Mouse (Mus musculus) ES-Bruce4 (cell line): ENCODE results near the gene Prn.

ENCODE experiments used
- CTCF ChIP-seq: IDR thresholded peaks from one replicate; pipeline ENCODE4 v1.8.1; 2011; ENCODE audit warnings: low read depth, low read length
- POLR2A ChIP-seq: IDR thresholded peaks from one replicate; pipeline ENCODE4 v1.8.1; 2011; ENCODE audit warnings: low read length; ENCODE audit not compliant: insufficient read depth

DNA sequence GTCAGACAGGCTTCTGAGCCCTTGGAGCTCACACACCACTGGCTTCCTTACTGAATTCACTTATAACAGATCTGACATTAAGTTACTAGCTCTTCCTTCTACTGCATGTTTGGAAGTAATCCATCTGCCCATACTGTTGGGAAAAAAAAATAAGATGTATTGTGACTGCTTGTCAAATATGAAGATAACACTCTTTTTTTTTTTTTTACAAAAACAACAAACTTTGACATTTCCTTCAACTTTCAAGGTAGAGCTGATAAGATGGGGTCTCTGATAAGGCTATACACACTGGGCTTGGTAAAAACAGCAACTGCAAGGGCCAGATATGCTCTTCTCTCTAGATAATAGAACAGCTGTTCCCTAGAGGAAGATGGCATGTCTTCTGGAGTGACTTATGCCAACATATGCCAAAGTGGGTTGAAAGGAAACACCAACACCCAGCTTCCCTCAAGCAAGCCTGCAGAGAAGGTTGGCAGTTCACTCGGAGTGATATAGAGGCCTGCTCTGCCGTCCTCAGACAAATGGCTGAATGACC is 45.4 kb upstream of the Prn start:
- TF ChIP-seq CTCF (no peak), POLR2A (no peak)
